Mouse (Mus musculus): ENCODE measurements around the gene Sik3.

DNA sequence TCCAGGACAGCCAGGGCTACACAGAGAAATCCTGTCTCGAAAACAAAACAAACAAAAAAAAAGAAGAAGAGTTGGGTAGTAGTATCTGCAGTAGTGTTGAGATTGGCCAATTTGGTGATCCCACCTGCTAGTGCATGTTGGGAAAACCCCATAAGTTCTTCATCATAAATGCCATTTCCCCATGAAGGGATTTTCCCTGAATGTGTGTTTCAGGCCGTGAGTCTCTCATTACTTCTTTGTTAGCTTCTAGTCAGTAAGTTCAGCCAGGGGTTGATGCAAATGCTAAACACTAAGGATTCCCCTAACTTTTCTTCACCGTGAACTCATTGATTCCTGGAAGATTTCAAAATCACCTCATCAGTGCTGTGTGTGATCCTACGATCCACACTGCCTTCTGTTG is 156.2 kb downstream of the Sik3 start:
- TF ChIP-seq CTCF (IDR thresholded peaks at IDR 0.05; ENCODE audit: control insufficient read depth, insufficient read depth, insufficient replicate concordance, low read depth, low read length) (no peak), POLR2A (IDR thresholded peaks at IDR 0.05; ENCODE audit: control insufficient read depth, low read depth, low read length) (no peak)
